Mouse (Mus musculus): ENCODE measurements around the gene Ccnk. TPM values are rescaled to one million over a fixed set of nuclear protein-coding genes. Genes with fewer than 3 reads are reported as not detected.

Gene Ccnk
- polyA plus RNA-seq, 1 experiment from 2014 or later = 2.4 TPM

- H3K9me3 ChIP-seq (ENCODE audit: control insufficient read depth, low read length) = no peaks in the 10 kb centered on the region
- 0% methylated on average over 86 of the region's 103 CpGs for WGBS
- H3K27ac ChIP-seq (ENCODE audit: low read length) = peak overlapping the region; percentile 95
- H3K4me1 ChIP-seq (replicated peaks; ENCODE audit: control insufficient read depth, insufficient read depth, low read length) = peaks cover 25% of the 10 kb centered on the region
- peak overlapping the region; percentile 79 for H3K4me2 ChIP-seq (ENCODE audit: low read depth, low read length)
- H3K36me3 ChIP-seq (ENCODE audit: control insufficient read depth, insufficient read depth, low read length) = no peaks in the 10 kb centered on the region; the same call in 1 of the 2 replicates
- H3K27me3 ChIP-seq (ENCODE audit: control insufficient read depth, insufficient read depth, low read depth, low read length) = no peaks in the 10 kb centered on the region
- peak overlapping the region; percentile 99 for H3K4me3 ChIP-seq (ENCODE audit: low read length)
- ATAC-seq (ENCODE audit: low read depth) = peak; percentile 32; the same call in 1 of the 2 replicates
- H3K9ac ChIP-seq (ENCODE audit: low read length) = peak overlapping the region; percentile 99
These were observed 791 bp upstream of the Ccnk start for GRCm38 (mm10) chr12:108178331-108179245.

- no peaks in the 10 kb centered on the region for H3K27me3 ChIP-seq (ENCODE audit: control insufficient read depth, insufficient read depth, low read depth, low read length)
- ATAC-seq (ENCODE audit: low read depth) = no peak
- H3K9ac ChIP-seq (ENCODE audit: low read length) = peak within 1 kb of the TSS; percentile 99
- 0% methylated on average over 7 of the region's 9 CpGs for WGBS
- no peaks in the 10 kb centered on the region for H3K9me3 ChIP-seq (ENCODE audit: control insufficient read depth, low read length)
- peak within 1 kb of the TSS; percentile 95 for H3K27ac ChIP-seq (ENCODE audit: low read length)
- peak within 1 kb of the TSS; percentile 91 for H3K4me2 ChIP-seq (ENCODE audit: low read depth, low read length)
- H3K4me1 ChIP-seq (replicated peaks; ENCODE audit: control insufficient read depth, insufficient read depth, low read length) = peaks cover 25% of the 10 kb centered on the region
- no peaks in the 10 kb centered on the region; the same call in 1 of the 2 replicates for H3K36me3 ChIP-seq (ENCODE audit: control insufficient read depth, insufficient read depth, low read length)
- peak within 1 kb of the TSS; percentile 99 for H3K4me3 ChIP-seq (ENCODE audit: low read length)
These were observed 296 bp upstream of the Ccnk start, which contains the start of gene Setd3 for GRCm38 (mm10) chr12:108179246-108179320. Setd3 (minus strand) TSS chr12:108179314.

GRCm38 (mm10) chr12:108181716-108182115 lies 2.3 kb downstream of the Ccnk start:
- no peak overlapping the region for H3K4me3 ChIP-seq (ENCODE audit: low read length)
- H3K4me1 ChIP-seq (replicated peaks; ENCODE audit: control insufficient read depth, insufficient read depth, low read length) = peaks cover 20% of the 10 kb centered on the region
- no peak overlapping the region for H3K27ac ChIP-seq (ENCODE audit: low read length)
- H3K27me3 ChIP-seq (ENCODE audit: control insufficient read depth, insufficient read depth, low read depth, low read length) = no peaks in the 10 kb centered on the region
- no peaks in the 10 kb centered on the region for H3K9me3 ChIP-seq (ENCODE audit: control insufficient read depth, low read length)
- no peak overlapping the region for H3K9ac ChIP-seq (ENCODE audit: low read length)
- H3K4me2 ChIP-seq (ENCODE audit: low read depth, low read length) = no peak overlapping the region
- 92% methylated on average over 6 of the region's 6 CpGs for WGBS
- peaks cover 8% of the 10 kb centered on the region for H3K36me3 ChIP-seq (ENCODE audit: control insufficient read depth, insufficient read depth, low read length)
- no peak for ATAC-seq (ENCODE audit: low read depth)

- no peaks in the 10 kb centered on the region for H3K27me3 ChIP-seq (ENCODE audit: control insufficient read depth, insufficient read depth, low read depth, low read length)
- no peaks in the 10 kb centered on the region for H3K4me1 ChIP-seq (replicated peaks; ENCODE audit: control insufficient read depth, insufficient read depth, low read length)
- no peaks in the 10 kb centered on the region for H3K9me3 ChIP-seq (ENCODE audit: control insufficient read depth, low read length)
- H3K4me3 ChIP-seq (ENCODE audit: low read length) = no peak overlapping the region
- H3K4me2 ChIP-seq (ENCODE audit: low read depth, low read length) = no peak overlapping the region
- H3K9ac ChIP-seq (ENCODE audit: low read length) = no peak overlapping the region
- peaks cover 45% of the 10 kb centered on the region for H3K36me3 ChIP-seq (ENCODE audit: control insufficient read depth, insufficient read depth, low read length)
- WGBS = 89% methylated on average over 6 of the region's 6 CpGs
- no peak for ATAC-seq (ENCODE audit: low read depth)
- H3K27ac ChIP-seq (ENCODE audit: low read length) = no peak overlapping the region
These were observed 8.2 kb downstream of the Ccnk start for GRCm38 (mm10) chr12:108187541-108188091.

- 89% methylated on average over 5 of the region's 5 CpGs for WGBS
- Histone ChIP-seq H3K9ac (ENCODE audit: low read length) (no peak overlapping the region), H3K9me3 (ENCODE audit: control insufficient read depth, low read length) (no peaks in the 10 kb centered on the region), H3K36me3 (ENCODE audit: control insufficient read depth, insufficient read depth, low read length) (peaks cover 73% of the 10 kb centered on the region), H3K4me2 (ENCODE audit: low read depth, low read length) (no peak overlapping the region), H3K27me3 (ENCODE audit: control insufficient read depth, insufficient read depth, low read depth, low read length) (no peaks in the 10 kb centered on the region), H3K27ac (ENCODE audit: low read length) (no peak overlapping the region), H3K4me1 (replicated peaks; ENCODE audit: control insufficient read depth, insufficient read depth, low read length) (no peaks in the 10 kb centered on the region), H3K4me3 (ENCODE audit: low read length) (no peak overlapping the region)
- no peak for ATAC-seq (ENCODE audit: low read depth)
These were observed 14.5 kb downstream of the Ccnk start for GRCm38 (mm10) chr12:108193878-108194277.

- no peaks in the 10 kb centered on the region for H3K9me3 ChIP-seq (ENCODE audit: control insufficient read depth, low read length)
- WGBS = 91% methylated on average over 11 of the region's 11 CpGs
- no peak for ATAC-seq (ENCODE audit: low read depth)
- H3K4me1 ChIP-seq (replicated peaks; ENCODE audit: control insufficient read depth, insufficient read depth, low read length) = no peaks in the 10 kb centered on the region
- no peak overlapping the region for H3K9ac ChIP-seq (ENCODE audit: low read length)
- H3K36me3 ChIP-seq (ENCODE audit: control insufficient read depth, insufficient read depth, low read length) = peaks cover 69% of the 10 kb centered on the region
- H3K27me3 ChIP-seq (ENCODE audit: control insufficient read depth, insufficient read depth, low read depth, low read length) = no peaks in the 10 kb centered on the region
- no peak overlapping the region for H3K4me2 ChIP-seq (ENCODE audit: low read depth, low read length)
- H3K27ac ChIP-seq (ENCODE audit: low read length) = no peak overlapping the region
- H3K4me3 ChIP-seq (ENCODE audit: low read length) = no peak overlapping the region
These were observed 16.4 kb downstream of the Ccnk start for GRCm38 (mm10) chr12:108195761-108196160.

GRCm38 (mm10) chr12:108198447-108198846 lies 19.1 kb downstream of the Ccnk start:
- no peak for ATAC-seq (ENCODE audit: low read depth)
- Histone ChIP-seq H3K36me3 (ENCODE audit: control insufficient read depth, insufficient read depth, low read length) (peaks cover 66% of the 10 kb centered on the region), H3K9me3 (ENCODE audit: control insufficient read depth, low read length) (no peaks in the 10 kb centered on the region), H3K27me3 (ENCODE audit: control insufficient read depth, insufficient read depth, low read depth, low read length) (no peaks in the 10 kb centered on the region), H3K9ac (ENCODE audit: low read length) (no peak overlapping the region), H3K4me2 (ENCODE audit: low read depth, low read length) (no peak overlapping the region), H3K4me1 (replicated peaks; ENCODE audit: control insufficient read depth, insufficient read depth, low read length) (no peaks in the 10 kb centered on the region), H3K4me3 (ENCODE audit: low read length) (no peak overlapping the region), H3K27ac (ENCODE audit: low read length) (no peak overlapping the region)
- WGBS = 85% methylated on average over 4 of the region's 4 CpGs

GRCm38 (mm10) chr12:108200094-108200493 lies 20.7 kb downstream of the Ccnk start:
- Histone ChIP-seq H3K27ac (ENCODE audit: low read length) (no peak overlapping the region), H3K4me3 (ENCODE audit: low read length) (no peak overlapping the region), H3K36me3 (ENCODE audit: control insufficient read depth, insufficient read depth, low read length) (peaks cover 50% of the 10 kb centered on the region), H3K27me3 (ENCODE audit: control insufficient read depth, insufficient read depth, low read depth, low read length) (no peaks in the 10 kb centered on the region), H3K4me2 (ENCODE audit: low read depth, low read length) (no peak overlapping the region), H3K4me1 (replicated peaks; ENCODE audit: control insufficient read depth, insufficient read depth, low read length) (no peaks in the 10 kb centered on the region), H3K9me3 (ENCODE audit: control insufficient read depth, low read length) (no peaks in the 10 kb centered on the region), H3K9ac (ENCODE audit: low read length) (no peak overlapping the region)
- no peak for ATAC-seq (ENCODE audit: low read depth)
- 88% methylated on average over 1 of the region's 1 CpGs for WGBS

- no peak overlapping the region for H3K27ac ChIP-seq (ENCODE audit: low read length)
- H3K4me2 ChIP-seq (ENCODE audit: low read depth, low read length) = no peak overlapping the region
- no peak overlapping the region for H3K4me3 ChIP-seq (ENCODE audit: low read length)
- H3K4me1 ChIP-seq (replicated peaks; ENCODE audit: control insufficient read depth, insufficient read depth, low read length) = 0 out of 2 replicates have a peak, but pooled peaks cover 2% of the 10 kb centered on the region
- no peaks in the 10 kb centered on the region for H3K27me3 ChIP-seq (ENCODE audit: control insufficient read depth, insufficient read depth, low read depth, low read length)
- WGBS = 76% methylated on average over 8 of the region's 8 CpGs
- ATAC-seq (ENCODE audit: low read depth) = no peak
- peaks cover 33% of the 10 kb centered on the region for H3K36me3 ChIP-seq (ENCODE audit: control insufficient read depth, insufficient read depth, low read length)
- no peak overlapping the region for H3K9ac ChIP-seq (ENCODE audit: low read length)
- H3K9me3 ChIP-seq (ENCODE audit: control insufficient read depth, low read length) = no peaks in the 10 kb centered on the region
These were observed 24.5 kb downstream of the Ccnk start for GRCm38 (mm10) chr12:108203895-108204294.
